Mouse (Mus musculus) kidney, postnatal 10 days (tissue): Measurements from ENCODE around the gene Rps15.
"Not testable (repeated sequence)": the region's sequence is repeated elsewhere in the genome, so short reads cannot be mapped to it uniquely, and the experiment has no call there.

ENCODE experiments used
- DNase-seq: peaks from one replicate; pipeline ENCODE4 v3.0.0; 2021; ENCODE audit warnings: mixed read lengths

The Rps15 gene

DNA sequence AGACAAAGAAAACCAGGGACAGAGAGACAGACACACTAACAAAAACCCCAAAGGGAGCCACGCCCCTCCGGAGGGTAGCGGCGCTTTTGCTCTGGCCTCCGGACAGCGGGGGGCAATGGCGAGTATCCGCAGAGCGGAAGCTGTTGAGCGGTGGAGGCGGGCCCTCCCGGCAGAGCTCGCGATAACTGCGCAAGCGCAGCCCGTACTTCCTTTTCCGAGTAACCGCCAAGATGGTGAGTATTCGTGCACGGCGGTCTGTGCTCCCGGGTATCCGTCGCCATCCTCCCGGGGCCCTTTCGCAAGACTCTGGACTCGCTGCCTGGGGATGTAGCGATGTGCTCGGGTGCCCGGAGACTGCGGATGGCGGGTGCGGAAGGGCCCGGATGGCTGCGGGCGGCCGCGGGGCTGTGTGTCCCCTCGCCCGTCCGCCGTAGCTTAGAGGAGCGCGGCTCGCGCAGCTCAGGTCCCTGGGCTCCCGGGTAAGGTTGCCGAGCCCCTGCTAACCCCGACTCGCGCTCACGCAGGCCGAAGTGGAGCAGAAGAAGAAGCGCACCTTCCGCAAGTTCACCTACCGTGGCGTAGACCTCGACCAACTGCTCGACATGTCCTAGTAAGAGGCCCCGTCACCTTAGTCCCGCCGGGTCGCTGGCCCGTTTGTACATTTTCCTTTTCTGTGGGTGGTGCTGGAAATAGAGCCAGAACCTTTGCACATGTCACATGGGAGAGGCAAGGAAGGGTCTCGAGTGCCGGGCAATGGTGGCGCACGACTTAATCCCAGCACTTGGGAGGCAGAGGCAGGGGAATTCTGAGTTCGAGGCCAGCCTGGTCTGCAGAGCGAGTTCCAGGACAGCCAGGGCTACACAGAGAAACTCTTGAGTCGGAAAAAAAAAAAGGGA lies at the start of gene Rps15:
Gene Rps15, plus strand, starts transcription at position 203 of the 896 bp plus-strand sequence.
- peak; percentile 98 for DNase-seq

DNA sequence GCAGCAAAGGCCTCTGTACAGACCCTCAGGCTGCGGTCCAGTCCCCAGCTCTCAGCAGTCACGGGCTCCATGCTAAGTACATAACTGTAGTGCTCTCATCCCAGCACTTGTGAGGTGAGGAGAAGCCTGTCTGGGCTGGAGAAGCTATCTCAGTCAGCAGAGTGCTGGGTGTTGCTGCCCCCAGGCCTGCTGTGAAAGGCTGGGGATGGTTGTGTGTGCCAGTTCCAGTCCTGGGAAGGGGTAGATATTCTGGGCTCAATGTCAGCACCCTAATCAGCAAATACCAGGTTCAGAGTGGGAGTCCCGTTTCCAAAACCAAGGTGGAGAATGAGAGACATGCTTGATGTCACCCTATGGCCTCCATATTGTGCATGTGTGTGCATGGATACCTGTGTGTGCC lies 49.6 kb upstream of the Rps15 start:
- no peak for DNase-seq

DNA sequence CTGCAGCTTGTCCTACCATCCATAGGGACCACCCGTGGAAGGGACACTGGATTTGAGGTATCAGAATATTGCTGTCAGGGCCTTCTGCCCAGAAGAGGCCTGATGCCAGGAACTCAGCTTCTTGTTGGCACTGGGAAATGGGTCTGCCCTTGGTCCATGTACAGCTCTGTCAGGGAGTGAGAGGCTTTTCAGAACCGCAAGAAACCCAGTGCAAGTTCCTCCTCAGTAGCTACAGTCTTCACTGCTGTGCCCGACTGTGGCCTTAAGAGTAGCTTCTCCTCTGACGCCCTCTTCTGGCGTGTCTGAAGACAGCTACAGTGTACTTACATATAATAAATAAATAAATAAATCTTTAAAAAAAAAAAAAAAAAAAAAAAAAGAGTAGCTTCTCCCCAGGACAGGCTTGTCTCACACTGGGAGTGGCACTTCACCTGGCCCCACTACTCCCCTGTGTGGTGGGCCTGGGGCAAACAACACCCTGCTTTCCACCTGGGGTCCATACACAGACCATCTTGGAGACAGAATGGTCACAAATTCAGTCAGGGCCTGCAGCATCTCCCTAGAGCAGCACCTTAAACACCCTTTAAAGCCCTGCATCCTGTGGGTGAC lies 47.4 kb upstream of the Rps15 start:
- DNase-seq, result peak; percentile 67

DNA sequence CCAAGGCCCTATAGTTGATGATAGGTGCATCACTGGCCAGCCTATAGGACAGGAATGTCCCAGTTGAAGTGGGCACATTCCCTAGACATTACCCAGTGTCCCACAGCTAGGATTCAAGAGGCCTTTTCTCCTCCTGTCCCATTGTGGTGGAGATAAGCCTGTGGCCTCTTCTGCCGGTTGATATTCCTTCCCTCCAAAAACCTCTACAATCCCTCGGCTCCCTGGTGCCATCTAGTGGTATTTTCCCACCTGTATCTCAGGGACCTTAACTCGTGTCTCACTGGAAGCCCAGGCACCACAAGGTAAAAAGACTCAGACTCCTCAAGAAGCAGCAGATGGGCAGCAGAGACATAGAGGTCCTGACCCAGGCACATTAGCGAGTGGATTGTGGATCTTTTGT lies 46.7 kb upstream of the Rps15 start:
- DNase-seq, result peak; percentile 91

DNA sequence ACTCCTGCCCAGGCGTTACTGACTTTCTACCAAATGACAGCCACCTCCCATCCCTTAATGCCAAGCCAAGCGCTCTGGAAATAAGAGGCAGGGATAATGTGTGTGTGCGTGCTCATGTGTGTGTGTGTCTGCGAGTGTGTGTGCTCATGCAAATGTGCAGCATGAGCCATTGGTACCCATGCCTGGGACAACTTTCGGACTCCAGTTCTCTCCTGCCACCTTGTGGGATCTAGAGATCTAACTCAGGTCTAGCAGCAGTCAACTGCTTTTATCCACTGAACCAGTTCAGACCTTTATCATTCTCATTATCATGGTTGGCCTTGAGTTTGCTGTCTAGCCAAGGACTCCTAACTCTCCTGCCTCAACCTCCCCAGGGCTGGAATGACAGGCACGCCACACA lies 44.4 kb upstream of the Rps15 start:
- peak; percentile 48 for DNase-seq

DNA sequence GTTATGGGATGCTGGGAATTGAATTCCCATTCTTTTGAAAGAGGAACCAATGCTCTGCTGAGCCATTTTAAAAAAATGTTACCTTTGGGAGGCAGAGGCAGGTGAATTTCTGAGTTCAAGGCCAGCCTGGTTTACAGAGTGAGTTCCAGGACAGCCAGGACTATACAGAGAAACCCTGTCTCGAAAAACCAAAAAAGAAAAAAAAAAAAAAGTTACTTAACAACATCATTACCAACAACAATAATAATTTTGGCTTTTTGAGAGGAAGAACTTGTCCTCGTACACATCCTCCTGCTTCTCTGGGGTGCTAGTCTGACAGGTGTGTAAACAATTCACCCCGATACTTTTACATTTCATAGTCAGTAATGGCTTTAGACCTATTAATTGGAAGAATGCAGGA lies 43.8 kb upstream of the Rps15 start:
- not testable (repeated sequence) for DNase-seq

DNA sequence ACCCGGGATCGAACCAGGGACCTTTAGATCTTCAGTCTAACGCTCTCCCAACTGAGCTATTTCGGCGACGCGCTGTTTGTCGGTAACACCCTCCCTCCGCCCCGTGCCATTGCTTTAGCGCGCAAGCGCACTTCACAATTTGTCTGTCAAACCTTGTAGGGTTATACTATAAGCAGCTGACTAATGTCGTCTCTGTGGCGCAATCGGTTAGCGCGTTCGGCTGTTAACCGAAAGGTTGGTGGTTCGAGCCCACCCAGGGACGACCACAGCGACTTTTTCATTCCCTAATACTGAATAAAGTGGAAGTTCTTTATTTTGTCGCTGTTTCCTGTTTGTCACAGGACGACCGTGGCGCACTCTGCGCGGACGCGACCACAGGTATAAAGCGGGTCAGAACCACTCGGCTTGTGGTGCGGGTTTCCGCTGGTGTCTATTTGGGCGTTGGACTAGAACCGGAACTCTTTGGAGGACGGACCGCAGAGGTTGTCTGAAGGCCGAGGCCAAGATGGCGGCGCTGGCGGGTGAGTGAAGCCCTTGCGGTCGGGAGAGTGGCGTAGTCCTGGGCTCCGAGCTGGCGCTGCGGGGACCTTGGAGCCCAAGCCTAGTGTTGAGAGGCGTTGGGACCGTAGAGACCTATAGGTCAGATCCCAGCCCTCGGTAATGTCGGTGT lies 43.1 kb upstream of the Rps15 start, which contains the start of gene Ndufs7:
Gene Ndufs7, plus strand, starts transcription at position 151 of the 670 bp plus-strand sequence.
- DNase-seq, result peak; percentile 95

DNA sequence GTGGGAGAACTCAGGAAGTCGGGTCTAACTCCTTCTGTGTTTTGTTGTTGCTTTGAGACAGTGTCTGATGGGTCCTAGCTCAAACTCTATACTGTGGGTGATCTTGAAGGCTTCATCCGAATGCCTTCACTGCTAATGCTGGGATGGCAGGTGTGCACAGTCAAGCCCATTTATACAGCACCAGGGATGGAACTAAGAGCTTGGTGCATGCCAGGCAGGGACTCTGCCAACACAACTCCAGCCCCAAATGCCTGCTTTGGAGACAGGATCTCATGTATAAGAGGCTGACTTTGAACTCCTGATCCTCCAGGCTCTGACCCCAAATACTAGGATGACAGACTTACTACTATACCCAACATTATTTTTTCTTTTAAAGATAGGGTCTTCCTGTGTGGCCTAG lies 42.2 kb upstream of the Rps15 start:
- no peak for DNase-seq

DNA sequence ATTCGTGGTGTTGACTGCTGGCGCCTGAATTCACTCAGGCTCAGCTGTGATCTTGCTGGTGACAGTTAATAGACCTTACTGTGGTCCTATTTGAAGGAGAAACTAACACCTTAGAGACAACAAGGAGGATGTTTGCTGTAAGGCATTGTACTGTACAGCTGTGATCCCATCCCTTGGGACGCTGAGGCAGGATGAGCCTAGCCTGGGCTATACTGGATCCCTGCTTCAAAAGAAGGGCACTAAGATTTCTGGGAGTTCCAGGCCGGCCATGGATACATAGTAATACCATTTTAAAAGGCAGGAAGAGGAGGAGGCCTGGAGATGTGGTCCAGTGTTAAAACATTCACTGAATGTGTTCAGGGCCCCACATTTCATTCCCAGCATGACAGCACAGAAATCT lies 41.7 kb upstream of the Rps15 start:
- no peak for DNase-seq

DNA sequence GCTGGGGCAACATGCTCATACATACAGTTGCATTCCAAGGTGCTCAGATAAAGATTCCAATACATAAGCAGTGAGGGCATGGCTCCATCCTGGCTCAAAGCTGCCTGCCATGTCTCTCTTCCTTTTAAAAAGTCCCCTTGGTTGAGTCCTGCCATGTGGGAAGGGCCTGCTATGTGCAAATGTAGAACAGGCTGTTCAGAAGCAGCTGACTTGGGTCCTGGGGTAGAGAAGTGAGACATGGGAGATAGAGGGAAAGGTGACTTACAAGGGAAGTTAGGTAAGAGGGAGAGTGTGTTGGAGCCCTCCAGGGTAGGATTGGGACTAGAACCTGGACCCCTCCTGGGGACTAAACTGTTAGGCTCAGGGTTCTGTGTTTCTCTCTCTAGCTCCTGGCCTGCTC lies 40.2 kb upstream of the Rps15 start:
- no peak for DNase-seq

DNA sequence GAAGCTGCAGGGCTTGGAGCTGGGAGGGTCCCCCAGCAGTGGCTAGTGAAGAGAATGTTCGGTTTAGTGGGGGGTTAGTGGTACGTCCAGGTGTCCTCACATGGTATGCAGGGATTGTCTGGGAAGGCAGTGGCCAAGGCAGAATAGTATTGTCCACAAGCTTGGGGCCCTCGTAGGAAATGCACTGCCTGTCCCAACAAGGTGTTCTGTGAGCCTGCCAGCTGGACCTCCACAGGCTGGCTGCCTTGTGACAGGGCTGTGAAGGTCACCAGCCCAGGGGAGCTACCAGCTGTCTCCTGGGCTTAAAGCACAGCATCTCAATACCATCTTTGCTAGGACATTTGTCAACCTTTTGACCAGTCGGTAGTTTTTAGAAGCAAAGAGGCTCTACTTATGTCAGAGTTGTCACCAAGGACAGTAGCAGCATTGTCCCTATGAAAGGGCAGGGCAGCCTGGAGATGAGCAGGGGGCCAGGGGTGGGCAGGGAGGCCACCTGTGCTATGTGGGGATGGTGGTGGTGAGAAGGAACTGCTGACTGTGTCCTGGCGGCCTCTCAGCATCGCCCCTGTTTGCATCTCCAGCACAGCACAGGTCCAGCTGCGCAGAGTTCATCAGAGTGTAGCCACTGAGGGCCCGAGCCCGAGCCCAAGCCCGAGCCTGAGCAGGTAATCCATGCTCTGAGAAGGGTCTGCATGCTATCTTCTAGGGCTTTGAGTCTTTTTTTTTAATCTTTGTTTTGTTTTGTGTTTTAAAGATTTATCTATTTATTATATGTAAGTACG lies 39.6 kb upstream of the Rps15 start:
- no peak for DNase-seq

DNA sequence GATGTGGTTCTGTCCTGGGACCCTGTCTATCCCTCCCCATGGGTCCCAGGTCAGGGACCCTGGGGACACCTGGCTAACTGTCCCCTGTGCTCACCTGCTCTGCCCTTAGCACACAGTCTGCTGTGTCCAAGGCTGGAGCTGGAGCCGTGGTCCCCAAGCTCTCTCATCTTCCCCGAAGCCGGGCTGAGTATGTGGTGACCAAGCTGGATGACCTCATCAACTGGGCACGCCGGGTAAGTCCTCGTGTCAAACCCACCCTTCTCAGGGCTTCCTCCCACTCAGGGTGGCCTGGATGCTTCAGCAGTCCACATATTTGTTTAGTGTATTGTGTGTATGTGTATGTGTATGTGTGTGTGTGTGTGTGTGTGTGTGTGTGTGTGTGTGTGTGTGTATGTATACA lies 38.7 kb upstream of the Rps15 start:
- DNase-seq, result no peak

DNA sequence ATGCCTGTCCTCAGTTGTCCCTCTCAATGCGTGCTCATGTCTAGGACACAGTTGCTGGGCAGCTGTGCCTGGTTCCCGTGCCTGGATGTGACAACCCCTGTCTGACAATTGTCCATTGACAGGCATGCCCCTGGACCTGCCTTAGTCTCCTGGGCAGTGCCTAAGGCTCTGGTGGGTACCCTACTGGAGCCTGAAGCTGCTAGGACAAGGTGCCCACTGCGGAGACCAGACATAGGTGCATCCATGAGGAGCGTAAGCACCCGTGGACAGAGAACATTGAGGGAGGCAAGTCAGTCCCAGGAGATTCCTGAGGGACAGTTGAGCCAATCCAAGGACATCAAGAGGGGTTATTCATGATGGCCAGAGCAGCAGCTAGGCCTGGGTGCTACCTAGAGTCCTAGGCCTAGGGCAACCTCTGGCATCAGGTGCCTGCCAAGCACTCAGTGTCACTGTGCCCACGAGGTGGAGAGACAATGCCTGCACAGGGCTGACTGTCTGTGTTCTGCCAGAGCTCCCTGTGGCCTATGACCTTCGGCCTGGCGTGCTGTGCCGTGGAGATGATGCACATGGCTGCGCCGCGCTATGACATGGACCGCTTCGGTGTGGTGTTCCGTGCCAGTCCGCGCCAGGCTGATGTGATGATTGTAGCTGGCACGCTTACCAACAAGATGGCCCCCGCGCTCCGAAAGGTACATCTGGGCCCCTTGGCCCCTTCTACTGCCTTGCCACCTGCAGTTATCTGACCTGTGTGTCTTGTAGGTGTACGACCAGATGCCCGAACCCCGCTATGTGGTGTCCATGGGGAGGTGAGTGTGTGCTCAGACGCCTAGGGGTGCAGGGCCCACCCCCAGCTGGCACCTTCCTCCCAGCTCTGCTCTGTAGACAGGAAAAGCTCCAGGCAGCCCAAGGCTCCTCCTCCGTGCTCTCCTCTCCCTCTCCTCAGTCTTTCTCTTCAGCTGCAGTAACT lies 37.6 kb upstream of the Rps15 start:
- DNase-seq, result no peak

DNA sequence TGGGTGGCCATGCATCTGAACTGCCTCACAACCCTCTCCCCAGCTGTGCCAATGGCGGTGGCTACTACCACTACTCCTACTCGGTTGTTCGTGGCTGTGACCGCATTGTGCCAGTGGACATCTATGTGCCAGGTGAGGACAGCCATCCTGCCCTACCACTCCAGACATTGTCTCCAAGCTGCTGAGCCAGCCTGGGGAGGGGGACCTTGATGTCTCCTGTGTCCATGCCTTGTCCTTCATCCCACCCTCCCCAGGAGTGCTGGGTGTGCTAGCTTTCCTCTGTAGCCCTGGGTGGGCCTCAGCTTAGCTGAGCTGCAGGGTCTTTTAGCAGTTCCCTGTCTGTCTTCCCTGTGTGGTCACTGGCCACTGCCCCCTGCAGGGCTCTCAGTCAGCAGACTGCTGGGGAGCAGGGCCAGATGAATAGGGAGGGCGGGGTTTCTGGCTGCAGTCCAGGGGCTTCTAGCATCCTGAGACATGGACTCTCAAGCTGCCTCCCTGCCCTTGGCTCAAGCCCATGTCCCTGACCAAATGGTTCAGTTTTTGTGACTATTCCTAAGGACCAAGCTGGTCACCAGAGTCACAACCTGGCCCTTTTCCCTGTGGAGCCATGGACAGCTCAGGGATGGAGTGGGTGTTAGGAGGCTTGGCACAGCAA lies 36.2 kb upstream of the Rps15 start:
- peak; percentile 72 for DNase-seq

DNA sequence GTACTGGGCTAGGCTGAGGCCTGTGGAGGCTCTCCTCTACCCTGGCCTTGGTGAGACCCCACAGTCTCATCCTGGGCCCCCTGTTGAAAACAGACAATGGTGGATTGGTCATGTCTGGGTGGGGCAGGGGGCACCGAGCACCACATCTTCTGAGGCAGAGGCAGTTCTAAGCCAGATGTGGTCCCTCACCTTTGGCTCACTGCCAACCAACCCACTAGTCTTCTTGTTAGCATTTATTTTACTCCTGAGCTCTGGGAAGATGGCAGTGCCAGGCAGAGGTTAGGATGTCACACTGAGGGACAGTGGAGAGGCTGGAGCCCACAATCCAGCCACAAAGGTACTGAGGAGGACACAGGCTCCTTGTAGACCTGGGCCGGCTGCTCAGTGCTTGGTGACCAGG lies 34.3 kb upstream of the Rps15 start:
- DNase-seq, result no peak

DNA sequence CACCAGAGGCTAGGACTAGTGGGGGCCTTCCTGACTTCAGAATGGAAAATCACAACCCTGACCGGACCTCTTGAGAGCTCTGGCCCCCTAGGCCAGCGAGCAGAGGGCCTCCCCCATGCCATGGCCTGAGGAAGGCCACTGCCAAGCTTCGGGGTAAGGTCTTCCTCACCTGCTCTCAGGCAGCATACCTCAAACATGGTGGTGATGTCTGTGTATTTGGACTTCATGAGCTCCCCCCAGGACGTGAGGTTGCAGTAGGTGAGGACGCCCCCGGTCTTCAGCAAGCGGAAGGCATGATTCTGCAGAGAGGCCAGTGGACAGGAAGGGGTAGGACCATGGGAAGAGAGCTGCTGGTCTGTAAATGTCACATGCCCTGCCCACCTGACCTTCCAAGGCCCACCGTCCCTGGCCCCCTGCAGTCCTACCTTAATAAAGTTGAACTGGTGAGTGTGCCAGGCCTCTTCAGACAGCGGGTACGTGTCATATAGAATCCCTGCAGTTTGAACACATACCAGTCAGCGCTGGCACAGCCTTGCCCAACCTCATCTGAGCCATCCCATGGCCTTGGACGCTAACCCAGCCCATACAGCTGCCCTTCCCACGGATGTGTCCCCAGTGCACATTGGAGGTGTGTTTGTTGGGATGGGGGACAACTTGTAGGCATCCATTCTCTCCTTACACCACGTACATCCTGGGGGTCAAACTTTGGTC lies 33.3 kb upstream of the Rps15 start:
- DNase-seq, result no peak

DNA sequence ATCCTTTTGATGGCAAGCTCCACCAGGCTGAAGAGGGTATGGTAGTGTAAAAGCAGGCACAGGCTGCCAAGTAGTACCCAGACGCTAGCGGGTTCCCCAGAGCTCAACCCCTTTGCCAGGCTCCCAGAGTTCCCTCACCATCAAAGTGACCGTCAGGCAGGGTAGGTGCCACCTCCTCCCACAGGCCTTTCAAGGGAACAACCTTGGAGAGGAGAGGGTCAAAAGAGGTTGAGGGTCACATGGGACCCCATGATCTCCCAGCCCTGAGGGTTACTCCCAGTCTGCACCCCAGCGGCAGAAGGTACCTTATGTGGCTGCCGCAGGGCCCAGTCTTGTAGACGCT lies 32.8 kb upstream of the Rps15 start:
- DNase-seq, result no peak

DNA sequence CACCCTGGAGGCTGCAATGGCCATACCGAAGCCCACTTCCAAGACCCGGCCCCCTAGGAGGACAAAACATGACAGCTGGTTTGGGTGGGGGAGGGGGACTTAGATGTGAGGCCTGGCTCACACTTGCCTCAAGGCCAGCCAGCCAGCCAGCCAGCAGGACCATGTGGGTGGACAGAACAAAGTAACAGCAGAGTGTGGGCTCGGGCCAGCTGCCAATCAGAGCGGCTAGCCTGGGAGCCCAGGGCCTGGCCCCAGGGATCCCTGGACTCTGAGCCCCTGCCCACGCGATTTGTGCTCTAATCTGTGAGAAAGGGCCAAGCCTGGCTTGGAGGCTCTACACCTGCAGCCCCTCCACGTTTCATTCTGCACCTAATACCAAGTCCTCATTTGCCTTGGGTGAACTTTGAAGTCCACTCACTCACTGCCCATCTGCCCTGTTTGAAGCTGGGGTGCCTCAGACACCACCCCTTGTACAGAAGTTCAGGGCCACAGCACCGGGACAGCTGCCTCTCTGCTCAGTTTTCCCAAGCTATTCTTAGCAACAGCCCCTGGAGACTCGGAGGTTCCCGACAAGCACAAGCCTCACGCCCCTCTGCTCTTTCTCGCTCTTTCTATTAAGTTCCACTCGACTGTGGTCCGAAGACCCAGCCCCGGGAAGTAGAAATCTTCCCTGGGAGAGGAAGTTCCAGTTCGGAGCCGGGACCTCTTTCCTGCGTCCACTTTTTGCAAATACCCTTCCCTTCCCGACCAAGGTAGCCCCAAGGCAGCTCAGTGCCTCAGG lies 32.2 kb upstream of the Rps15 start:
- DNase-seq, result peak; percentile 82

DNA sequence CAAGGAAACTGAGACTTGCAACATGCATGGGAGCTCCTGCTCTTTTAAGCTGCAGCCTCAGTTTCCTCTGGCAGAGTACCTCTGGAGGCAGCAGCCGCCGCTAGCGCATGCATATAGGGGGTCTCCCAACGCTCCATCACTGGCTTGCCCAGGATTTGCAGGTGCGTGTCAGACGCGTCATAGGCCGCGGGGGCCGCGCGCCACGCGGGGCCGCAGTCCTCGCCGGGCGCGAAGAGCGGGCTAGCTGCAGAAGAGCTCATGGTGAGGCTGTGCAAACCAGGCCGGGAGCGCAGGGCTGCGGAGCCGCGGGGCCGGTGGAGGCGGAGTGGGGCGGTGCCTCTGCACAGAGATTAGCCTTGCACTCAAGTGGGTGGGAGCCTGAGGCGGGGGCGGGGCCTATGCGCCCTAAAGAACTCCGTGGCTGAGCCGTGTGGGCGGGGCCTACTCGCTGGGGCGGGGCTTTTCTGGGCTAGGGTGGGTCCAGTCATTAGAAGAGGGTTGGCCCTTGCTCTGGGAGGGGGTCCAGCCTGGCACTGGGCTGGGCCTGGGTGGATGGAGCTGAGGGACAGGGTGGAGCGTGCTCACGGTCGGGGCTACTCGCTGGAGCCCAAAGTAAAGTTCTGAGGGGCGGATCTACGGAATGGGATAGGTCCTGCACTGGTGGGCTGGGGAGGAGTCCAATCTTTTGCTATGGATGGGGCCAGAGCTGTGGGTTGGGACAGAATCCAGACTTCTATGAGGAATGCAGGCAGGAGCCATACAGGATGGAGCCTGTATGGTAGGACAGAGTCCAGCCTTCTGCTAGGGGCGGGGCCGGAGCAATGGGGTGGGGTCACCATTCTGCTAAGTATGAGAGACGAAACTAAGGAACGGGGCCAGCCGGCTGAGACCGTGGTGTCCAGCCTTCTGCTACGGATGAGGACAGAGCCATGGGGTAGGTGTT lies 31.3 kb upstream of the Rps15 start, which contains the start of the genes Gamt and Dazap1:
Gene Gamt, minus strand, starts transcription at position 371 of the 943 bp plus-strand sequence.
Gene Dazap1, plus strand, starts transcription at position 845 of the 943 bp plus-strand sequence.
- DNase-seq, result peak; percentile 100
